Mouse (Mus musculus): Measurements from ENCODE around the gene Lin9. TPM values are rescaled to one million over a fixed set of nuclear protein-coding genes. Genes with fewer than 3 reads are reported as not detected.

Lin9 gene
- total and polyA plus RNA-seq, 2 experiments from 2014 or later: 4.2 to 11.7 TPM

GRCm38 (mm10) chr1:180707813-180708212 is 66.9 kb downstream of the Lin9 start:
- Histone ChIP-seq H3K9me3 (ENCODE audit: low read length) (no peaks in the 10 kb centered on the region), H3K36me3 (ENCODE audit: insufficient read depth) (no peaks in the 10 kb centered on the region), H3K4me1 (ENCODE audit: insufficient read depth) (no peaks in the 10 kb centered on the region), H3K4me3 (ENCODE audit: low read depth, low read length) (no peak overlapping the region), H3K27me3 (ENCODE audit: insufficient read depth, low read length) (no peaks in the 10 kb centered on the region), H3K9ac (no peak overlapping the region), H3K27ac (ENCODE audit: low read depth, low read length) (no peak overlapping the region), H3K4me2 (ENCODE audit: low read depth) (no peak overlapping the region)
- TF ChIP-seq CTCF (IDR thresholded peaks at IDR 0.05; ENCODE audit: low read depth): no peak
- no peak for ATAC-seq
- no peak for DNase-seq
- 79% methylated on average over 3 of the region's 3 CpGs for WGBS

DNA sequence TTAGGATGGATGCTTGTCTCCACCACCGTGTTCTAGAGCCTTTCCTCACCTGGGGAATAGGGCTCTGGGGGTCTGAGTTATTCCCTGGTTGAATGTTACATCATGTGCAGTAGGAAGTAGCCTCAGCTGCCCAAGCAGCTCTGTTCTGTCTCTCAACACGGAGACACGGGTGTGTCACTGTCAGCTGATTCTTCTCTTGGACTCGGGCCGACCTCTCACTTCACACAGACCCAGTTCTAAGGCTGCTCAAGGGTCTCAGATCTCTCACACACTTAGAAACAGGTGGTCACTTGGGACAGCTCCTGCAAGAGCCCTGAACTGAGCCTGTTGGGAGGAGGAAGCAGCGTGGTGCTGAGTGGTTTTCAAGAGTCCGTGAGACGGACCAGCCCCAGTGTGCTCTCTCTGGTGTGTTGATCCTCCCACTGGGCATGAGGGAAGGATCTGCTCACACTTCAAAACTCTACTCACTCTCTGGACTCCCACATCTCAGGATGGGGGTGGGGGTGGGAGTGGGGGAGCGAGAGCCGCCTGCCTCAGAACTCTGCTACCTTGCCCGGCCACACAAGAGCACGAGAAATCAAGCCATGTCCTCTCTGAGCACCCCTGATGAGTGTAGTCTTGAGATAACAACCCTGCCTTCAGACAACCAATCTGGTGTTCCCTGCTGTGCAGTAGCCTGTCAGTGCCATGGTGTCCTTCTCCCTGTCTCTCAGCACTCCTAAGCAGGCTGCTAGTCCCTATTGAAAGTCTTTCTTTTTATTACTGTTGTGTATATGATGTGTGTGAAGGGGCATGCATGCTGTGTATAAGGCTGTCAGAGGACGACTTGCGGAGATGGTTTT is 68.2 kb downstream of the Lin9 start:
- no peak for ATAC-seq
- WGBS: 78% methylated on average over 14 of the region's 14 CpGs

DNA sequence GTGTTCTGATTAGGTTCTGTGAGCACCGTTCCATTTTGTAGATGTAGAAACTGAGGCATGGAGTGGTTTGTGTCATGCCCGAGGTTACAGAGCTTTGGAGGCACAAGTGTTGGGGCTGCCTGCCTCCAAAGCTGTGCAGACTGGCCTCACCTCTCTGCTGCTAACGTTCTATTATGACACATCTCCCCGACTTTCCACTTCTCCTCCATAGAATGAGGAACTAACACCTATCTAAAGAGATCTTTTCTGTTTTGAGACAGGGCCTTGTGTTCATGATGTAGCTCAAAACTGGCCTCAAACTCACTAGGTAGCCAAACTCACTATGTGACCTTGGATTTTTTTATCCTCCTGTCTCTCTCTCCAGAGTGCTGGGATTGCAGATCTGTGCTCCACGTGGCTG is 77.8 kb downstream of the Lin9 start:
- Histone ChIP-seq H3K9ac (no peak overlapping the region), H3K27ac (ENCODE audit: low read depth, low read length) (no peak overlapping the region), H3K27me3 (ENCODE audit: insufficient read depth, low read length) (no peaks in the 10 kb centered on the region), H3K9me3 (ENCODE audit: low read length) (no peaks in the 10 kb centered on the region), H3K4me2 (ENCODE audit: low read depth) (no peak overlapping the region), H3K4me1 (ENCODE audit: insufficient read depth) (no peaks in the 10 kb centered on the region), H3K36me3 (ENCODE audit: insufficient read depth) (no peaks in the 10 kb centered on the region), H3K4me3 (ENCODE audit: low read depth, low read length) (no peak overlapping the region)
- ATAC-seq: no peak
- DNase-seq: no peak
- WGBS: 74% methylated on average over 5 of the region's 5 CpGs
- no peak for TF ChIP-seq CTCF (IDR thresholded peaks at IDR 0.05; ENCODE audit: low read depth)

More for the DNA sequence above, 68.2 kb downstream of the Lin9 start:
- Histone ChIP-seq H3K4me2 (ENCODE audit: low read depth) (no peak overlapping the region), H3K4me3 (ENCODE audit: low read depth, low read length) (no peak overlapping the region), H3K27me3 (ENCODE audit: insufficient read depth, low read length) (no peaks in the 10 kb centered on the region), H3K9me3 (ENCODE audit: low read length) (no peaks in the 10 kb centered on the region), H3K9ac (no peak overlapping the region), H3K4me1 (ENCODE audit: insufficient read depth) (no peaks in the 10 kb centered on the region), H3K36me3 (ENCODE audit: insufficient read depth) (no peaks in the 10 kb centered on the region), H3K27ac (ENCODE audit: low read depth, low read length) (no peak overlapping the region)
- TF ChIP-seq CTCF (IDR thresholded peaks at IDR 0.05; ENCODE audit: low read depth): no peak
- no peak for DNase-seq

DNA sequence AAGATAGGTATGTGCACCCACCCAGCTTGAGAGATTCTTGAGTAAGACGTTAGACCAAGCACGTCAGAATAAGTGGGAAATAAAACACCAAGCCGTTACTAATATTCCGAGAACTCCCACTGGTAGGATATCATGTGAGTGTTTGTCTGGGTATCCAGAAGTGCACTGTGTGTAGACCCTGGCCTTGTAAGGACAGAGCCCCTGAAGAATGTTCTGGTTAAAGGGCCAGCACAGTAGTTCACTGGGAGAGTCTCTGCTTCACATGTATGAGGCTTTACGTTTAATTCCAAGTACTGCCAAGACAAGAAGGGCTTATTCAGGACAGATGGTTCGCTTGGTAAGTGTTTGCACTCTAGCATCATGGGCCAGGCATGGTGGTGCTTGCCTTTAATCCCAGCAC is 78.5 kb downstream of the Lin9 start:
- DNase-seq (no peak), ATAC-seq (no peak)
- no peak overlapping the region for H3K9ac ChIP-seq
- no peak overlapping the region for H3K4me3 ChIP-seq (ENCODE audit: low read depth, low read length)
- 77% methylated on average over 6 of the region's 6 CpGs for WGBS
- H3K4me1 ChIP-seq (ENCODE audit: insufficient read depth): no peaks in the 10 kb centered on the region
- no peaks in the 10 kb centered on the region for H3K9me3 ChIP-seq (ENCODE audit: low read length)
- H3K4me2 ChIP-seq (ENCODE audit: low read depth): no peak overlapping the region
- H3K27me3 ChIP-seq (ENCODE audit: insufficient read depth, low read length): no peaks in the 10 kb centered on the region
- TF ChIP-seq CTCF (IDR thresholded peaks at IDR 0.05; ENCODE audit: low read depth): no peak
- H3K36me3 ChIP-seq (ENCODE audit: insufficient read depth): no peaks in the 10 kb centered on the region
- no peak overlapping the region for H3K27ac ChIP-seq (ENCODE audit: low read depth, low read length)

DNA sequence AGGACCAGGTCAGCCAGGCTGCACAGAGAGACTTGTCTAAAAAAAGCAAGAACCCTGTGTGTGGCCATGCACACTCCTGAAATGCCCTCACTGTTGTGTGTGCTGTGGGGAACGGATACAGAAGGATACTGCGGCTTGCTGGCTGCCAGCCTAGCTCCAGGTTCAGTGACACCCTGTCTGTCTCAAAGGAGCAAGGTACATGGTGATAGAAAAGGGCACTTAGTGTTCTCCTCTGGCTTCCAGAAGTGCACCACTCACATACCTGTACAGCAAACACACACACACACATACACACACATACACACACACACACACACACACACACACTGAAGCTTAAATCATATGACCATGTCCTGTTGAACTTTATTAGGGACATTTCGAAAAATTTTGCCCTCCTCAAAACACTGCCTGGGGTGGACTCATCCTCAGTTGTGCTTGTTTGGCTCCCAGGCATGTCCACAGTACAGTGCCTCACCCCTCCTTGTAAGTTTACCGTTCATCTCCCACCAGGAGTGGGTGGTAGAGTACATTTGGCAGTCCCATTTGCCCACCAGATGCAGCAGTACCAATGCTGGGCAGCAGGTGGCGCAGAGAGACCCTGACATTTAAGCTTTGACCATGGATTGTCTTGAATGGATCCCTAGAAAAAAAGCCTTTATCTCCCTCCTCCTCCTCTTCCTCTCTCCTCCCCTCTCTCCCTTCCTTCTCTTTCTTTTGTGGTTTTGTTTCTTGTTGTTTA is 79.2 kb downstream of the Lin9 start:
- Histone ChIP-seq H3K4me1 (ENCODE audit: insufficient read depth) (0 out of 2 replicates have a peak, but pooled peaks cover 4% of the 10 kb centered on the region), H3K27ac (ENCODE audit: low read depth, low read length) (no peak overlapping the region)

GRCm38 (mm10) chr1:180722608-180723007 is 81.7 kb downstream of the Lin9 start:
- ATAC-seq (no peak), DNase-seq (no peak)
- no peak for TF ChIP-seq CTCF (IDR thresholded peaks at IDR 0.05; ENCODE audit: low read depth)
- peaks cover 15% of the 10 kb centered on the region; the same call in 1 of the 2 replicates for H3K4me1 ChIP-seq (ENCODE audit: insufficient read depth)
- H3K27me3 ChIP-seq (ENCODE audit: insufficient read depth, low read length): no peaks in the 10 kb centered on the region
- no peak overlapping the region for H3K4me3 ChIP-seq (ENCODE audit: low read depth, low read length)
- H3K9ac ChIP-seq: no peak overlapping the region
- H3K4me2 ChIP-seq (ENCODE audit: low read depth): no peak overlapping the region
- no peak overlapping the region for H3K27ac ChIP-seq (ENCODE audit: low read depth, low read length)
- no peaks in the 10 kb centered on the region for H3K9me3 ChIP-seq (ENCODE audit: low read length)
- WGBS: 48% methylated on average over 1 of the region's 1 CpGs
- no peaks in the 10 kb centered on the region for H3K36me3 ChIP-seq (ENCODE audit: insufficient read depth)

More for the DNA sequence above, 79.2 kb downstream of the Lin9 start:
- Histone ChIP-seq H3K36me3 (ENCODE audit: insufficient read depth) (no peaks in the 10 kb centered on the region), H3K4me2 (ENCODE audit: low read depth) (no peak overlapping the region), H3K9ac (no peak overlapping the region), H3K27me3 (ENCODE audit: insufficient read depth, low read length) (no peaks in the 10 kb centered on the region), H3K9me3 (ENCODE audit: low read length) (no peaks in the 10 kb centered on the region), H3K4me3 (ENCODE audit: low read depth, low read length) (no peak overlapping the region)
- peak; percentile 87 for TF ChIP-seq CTCF (IDR thresholded peaks at IDR 0.05; ENCODE audit: low read depth)
- 46% methylated on average over 5 of the region's 5 CpGs for WGBS
- ATAC-seq (peak; percentile 45; the same call in 1 of the 2 replicates), DNase-seq (peak; percentile 73)

All from forebrain, postnatal 0 days (tissue).